Mouse (Mus musculus): ENCODE measurements around the gene D930048N14Rik. TPM values are rescaled to one million over a fixed set of nuclear protein-coding genes. Genes with fewer than 3 reads are reported as not detected.

D930048N14Rik gene
- polyA plus RNA-seq, 1 experiment from 2014 or later, result 3.9 TPM

DNA sequence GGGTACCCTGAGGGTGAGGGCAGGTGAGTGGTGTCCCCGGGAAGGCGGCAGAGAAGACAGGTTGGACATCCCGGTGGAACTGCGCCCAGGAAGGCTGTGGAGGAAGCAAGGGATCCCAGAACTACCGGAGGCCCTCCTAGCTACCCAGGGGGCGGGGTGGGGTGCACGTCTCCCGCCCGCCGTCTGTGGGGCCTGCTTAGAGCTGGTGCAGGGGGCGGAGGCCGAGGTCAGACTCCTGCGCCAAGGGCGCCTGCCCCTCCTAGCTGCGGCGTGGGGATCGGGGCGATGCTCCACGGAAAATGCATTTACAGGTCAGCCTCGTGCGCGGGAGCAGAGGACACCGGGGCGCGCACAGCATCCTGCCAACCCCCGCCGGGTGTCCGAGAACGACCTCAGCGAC lies 493 bp upstream of the D930048N14Rik start:
- Histone ChIP-seq H3K4me3 (ENCODE audit: low read depth, low read length) (peak overlapping the region; percentile 66), H3K9ac (ENCODE audit: low read length) (peak overlapping the region; percentile 71), H3K4me2 (ENCODE audit: low read length) (peak overlapping the region; percentile 96), H3K36me3 (ENCODE audit: control insufficient read depth, insufficient read depth, low read length) (0 out of 2 replicates have a peak, but pooled peaks cover 5% of the 10 kb centered on the region), H3K9me3 (ENCODE audit: control insufficient read depth, low read length) (no peaks in the 10 kb centered on the region), H3K27me3 (replicated peaks; ENCODE audit: control insufficient read depth, insufficient read depth, low read length) (no peaks in the 10 kb centered on the region), H3K4me1 (replicated peaks; ENCODE audit: control insufficient read depth, insufficient read depth, low read length) (peaks cover 19% of the 10 kb centered on the region; the same call in 1 of the 2 replicates), H3K27ac (ENCODE audit: low read depth) (peak overlapping the region; percentile 77)
- under 1% methylated on average over 30 of the region's 30 CpGs for WGBS
- ATAC-seq (replicated peaks; ENCODE audit: low FRiP score, low TSS enrichment, low read depth) (peak; percentile 32; the same call in 1 of the 2 replicates), DNase-seq (ENCODE audit: low spot score) (no peak)

DNA sequence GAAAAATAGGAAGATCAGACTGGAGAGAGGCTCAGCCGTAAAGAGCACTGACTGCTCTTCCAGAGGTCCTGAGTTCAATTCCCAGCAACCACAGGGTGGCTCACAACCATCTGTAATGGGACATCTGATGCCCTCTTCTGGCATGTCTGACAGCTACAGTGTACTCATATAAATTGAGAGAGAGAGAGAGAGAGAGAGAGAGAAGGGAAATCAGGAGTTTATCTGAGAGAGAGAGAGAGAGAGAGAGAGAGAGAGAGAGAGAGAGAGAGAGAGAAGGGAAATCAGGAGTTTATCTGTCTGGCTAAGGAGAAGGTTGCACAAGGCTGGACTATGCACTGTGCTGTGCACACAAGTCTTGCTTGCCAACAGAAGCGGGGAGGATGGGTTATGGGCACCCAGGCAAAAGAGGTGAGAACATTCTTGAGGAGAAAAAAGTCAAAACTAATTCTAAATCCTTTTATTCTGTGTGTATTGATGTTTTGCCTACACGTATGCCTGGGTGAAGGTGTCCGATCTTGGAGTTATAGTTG lies 2.2 kb downstream of the D930048N14Rik start:
- Histone ChIP-seq H3K9me3 (ENCODE audit: control insufficient read depth, low read length) (no peaks in the 10 kb centered on the region), H3K27ac (ENCODE audit: low read depth) (no peak overlapping the region), H3K9ac (ENCODE audit: low read length) (no peak overlapping the region), H3K27me3 (replicated peaks; ENCODE audit: control insufficient read depth, insufficient read depth, low read length) (no peaks in the 10 kb centered on the region), H3K4me3 (ENCODE audit: low read depth, low read length) (no peak overlapping the region), H3K4me1 (replicated peaks; ENCODE audit: control insufficient read depth, insufficient read depth, low read length) (peaks cover 15% of the 10 kb centered on the region; the same call in 1 of the 2 replicates), H3K4me2 (ENCODE audit: low read length) (no peak overlapping the region), H3K36me3 (ENCODE audit: control insufficient read depth, insufficient read depth, low read length) (no peaks in the 10 kb centered on the region)
- WGBS, result 91% methylated on average over 4 of the region's 4 CpGs
- DNase-seq (ENCODE audit: low spot score), result no peak
- ATAC-seq (replicated peaks; ENCODE audit: low FRiP score, low TSS enrichment, low read depth), result no peak

DNA sequence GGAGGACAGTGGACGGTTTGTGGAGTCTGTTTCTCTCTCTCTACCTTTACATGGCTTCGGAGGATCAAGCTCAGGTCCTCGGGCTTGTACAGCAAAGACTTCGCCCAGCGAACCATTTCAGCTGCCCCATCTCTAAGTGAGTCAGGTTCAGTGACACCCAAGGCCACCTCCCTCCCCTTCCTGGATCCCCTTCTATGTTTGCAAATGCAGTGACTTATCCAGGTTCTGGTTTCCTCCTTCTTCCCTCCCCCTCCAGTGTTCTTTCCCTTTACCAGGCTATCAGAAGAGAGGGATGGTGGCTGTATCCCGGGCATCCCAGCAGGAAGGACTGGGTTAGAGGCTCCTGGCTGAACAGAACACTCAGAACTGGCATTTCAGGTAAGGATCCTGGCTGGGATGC lies 3.0 kb downstream of the D930048N14Rik start:
- Histone ChIP-seq H3K4me3 (ENCODE audit: low read depth, low read length) (no peak overlapping the region), H3K4me2 (ENCODE audit: low read length) (no peak overlapping the region), H3K27me3 (replicated peaks; ENCODE audit: control insufficient read depth, insufficient read depth, low read length) (no peaks in the 10 kb centered on the region), H3K27ac (ENCODE audit: low read depth) (no peak overlapping the region), H3K4me1 (replicated peaks; ENCODE audit: control insufficient read depth, insufficient read depth, low read length) (peaks cover 9% of the 10 kb centered on the region; the same call in 1 of the 2 replicates), H3K9ac (ENCODE audit: low read length) (no peak overlapping the region), H3K9me3 (ENCODE audit: control insufficient read depth, low read length) (no peaks in the 10 kb centered on the region), H3K36me3 (ENCODE audit: control insufficient read depth, insufficient read depth, low read length) (no peaks in the 10 kb centered on the region)
- DNase-seq (ENCODE audit: low spot score) (no peak), ATAC-seq (replicated peaks; ENCODE audit: low FRiP score, low TSS enrichment, low read depth) (no peak)
- 82% methylated on average over 6 of the region's 6 CpGs for WGBS

DNA sequence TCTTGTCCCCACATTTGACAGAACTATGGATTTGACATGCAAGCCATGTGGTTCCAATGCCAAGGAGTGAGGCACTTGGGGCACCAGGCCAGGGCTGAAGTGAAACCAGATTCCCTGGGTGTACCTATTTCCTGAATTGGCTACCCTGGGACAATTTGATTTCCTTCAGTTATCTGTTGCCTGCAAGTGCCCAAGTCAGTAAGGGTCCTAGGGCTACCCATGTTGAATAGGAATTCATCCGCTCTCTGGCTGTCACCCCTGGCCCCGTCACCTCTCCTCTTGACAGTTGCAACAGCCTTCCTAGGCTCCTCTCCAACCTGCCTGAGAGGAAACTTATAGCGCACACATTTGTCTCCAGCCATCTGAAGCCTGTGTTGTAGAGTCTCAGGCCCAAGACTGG lies 4.1 kb downstream of the D930048N14Rik start:
- no peaks in the 10 kb centered on the region for H3K9me3 ChIP-seq (ENCODE audit: control insufficient read depth, low read length)
- H3K9ac ChIP-seq (ENCODE audit: low read length), result no peak overlapping the region
- DNase-seq (ENCODE audit: low spot score), result no peak
- no peaks in the 10 kb centered on the region for H3K27me3 ChIP-seq (replicated peaks; ENCODE audit: control insufficient read depth, insufficient read depth, low read length)
- 92% methylated on average over 3 of the region's 3 CpGs for WGBS
- H3K36me3 ChIP-seq (ENCODE audit: control insufficient read depth, insufficient read depth, low read length), result no peaks in the 10 kb centered on the region
- no peak overlapping the region for H3K27ac ChIP-seq (ENCODE audit: low read depth)
- no peak overlapping the region for H3K4me2 ChIP-seq (ENCODE audit: low read length)
- no peak overlapping the region for H3K4me3 ChIP-seq (ENCODE audit: low read depth, low read length)
- H3K4me1 ChIP-seq (replicated peaks; ENCODE audit: control insufficient read depth, insufficient read depth, low read length), result no peaks in the 10 kb centered on the region; the same call in 1 of the 2 replicates
- no peak for ATAC-seq (replicated peaks; ENCODE audit: low FRiP score, low TSS enrichment, low read depth)

DNA sequence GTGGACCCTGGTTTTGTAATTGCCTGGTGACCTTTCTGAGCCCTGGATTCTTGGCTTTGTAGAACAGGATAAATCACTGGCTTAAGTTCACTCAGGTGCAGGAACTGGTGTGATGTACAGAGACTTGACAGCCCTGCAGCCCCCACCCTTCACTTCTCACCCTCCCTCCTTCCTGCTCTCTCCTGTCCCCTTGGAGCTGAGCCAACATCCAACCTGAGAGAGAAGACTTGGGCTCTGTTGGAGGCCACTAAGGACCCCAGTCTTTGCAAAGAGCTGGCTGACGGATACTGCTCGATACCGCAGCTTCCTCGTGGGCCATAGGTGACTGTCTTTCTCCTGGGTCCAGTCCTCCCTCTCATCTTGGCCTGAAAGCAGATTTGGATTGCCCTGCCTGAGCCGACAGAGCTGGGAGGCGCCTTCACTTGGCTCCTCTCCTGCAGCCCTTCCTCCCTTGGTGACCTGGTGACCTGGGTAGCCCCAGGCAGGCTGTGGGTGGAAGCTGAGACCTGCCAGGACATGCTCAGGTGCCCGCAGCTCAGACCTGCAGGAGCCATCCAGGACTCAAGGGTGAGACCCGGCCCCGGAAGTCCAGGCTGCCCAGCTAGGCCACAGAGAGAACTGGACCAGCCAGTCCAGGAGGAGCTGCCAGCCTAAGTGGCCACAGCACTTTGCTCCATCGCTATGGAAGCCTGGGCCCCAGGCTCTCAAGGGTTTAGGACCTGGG lies 6.2 kb downstream of the D930048N14Rik start:
- no peak overlapping the region for H3K4me3 ChIP-seq (ENCODE audit: low read depth, low read length)
- H3K9ac ChIP-seq (ENCODE audit: low read length), result no peak overlapping the region
- 75% methylated on average over 10 of the region's 10 CpGs for WGBS
- no peak for ATAC-seq (replicated peaks; ENCODE audit: low FRiP score, low TSS enrichment, low read depth)
- H3K27ac ChIP-seq (ENCODE audit: low read depth), result no peak overlapping the region
- no peaks in the 10 kb centered on the region for H3K27me3 ChIP-seq (replicated peaks; ENCODE audit: control insufficient read depth, insufficient read depth, low read length)
- H3K9me3 ChIP-seq (ENCODE audit: control insufficient read depth, low read length), result no peaks in the 10 kb centered on the region
- H3K4me1 ChIP-seq (replicated peaks; ENCODE audit: control insufficient read depth, insufficient read depth, low read length), result no peaks in the 10 kb centered on the region
- no peak for DNase-seq (ENCODE audit: low spot score)
- H3K36me3 ChIP-seq (ENCODE audit: control insufficient read depth, insufficient read depth, low read length), result no peaks in the 10 kb centered on the region
- H3K4me2 ChIP-seq (ENCODE audit: low read length), result no peak overlapping the region

DNA sequence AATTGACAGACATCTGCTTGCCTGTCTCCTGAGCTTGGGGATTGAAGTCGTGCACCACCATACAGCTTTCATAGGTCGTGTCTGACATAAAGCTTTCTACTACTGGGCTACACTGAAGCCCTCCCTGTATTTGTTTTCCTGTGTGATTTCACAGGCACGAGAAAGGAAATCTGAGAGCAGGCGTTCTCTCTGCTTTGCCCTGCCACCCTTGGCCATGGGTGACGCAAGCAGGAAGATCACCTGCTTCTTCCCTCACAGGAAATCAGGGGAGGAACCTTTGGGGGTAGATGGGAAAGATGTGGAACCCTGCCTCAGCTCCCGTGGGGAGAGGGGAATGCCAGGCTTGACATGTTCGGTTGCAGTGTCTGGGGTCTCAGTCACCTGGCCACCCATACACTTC lies 7.5 kb downstream of the D930048N14Rik start:
- ATAC-seq (replicated peaks; ENCODE audit: low FRiP score, low TSS enrichment, low read depth) (no peak), DNase-seq (ENCODE audit: low spot score) (no peak)
- Histone ChIP-seq H3K9me3 (ENCODE audit: control insufficient read depth, low read length) (no peaks in the 10 kb centered on the region), H3K4me1 (replicated peaks; ENCODE audit: control insufficient read depth, insufficient read depth, low read length) (no peaks in the 10 kb centered on the region), H3K36me3 (ENCODE audit: control insufficient read depth, insufficient read depth, low read length) (no peaks in the 10 kb centered on the region), H3K27ac (ENCODE audit: low read depth) (no peak overlapping the region), H3K4me2 (ENCODE audit: low read length) (no peak overlapping the region), H3K9ac (ENCODE audit: low read length) (no peak overlapping the region), H3K27me3 (replicated peaks; ENCODE audit: control insufficient read depth, insufficient read depth, low read length) (no peaks in the 10 kb centered on the region), H3K4me3 (ENCODE audit: low read depth, low read length) (no peak overlapping the region)
- WGBS, result 58% methylated on average over 7 of the region's 7 CpGs

DNA sequence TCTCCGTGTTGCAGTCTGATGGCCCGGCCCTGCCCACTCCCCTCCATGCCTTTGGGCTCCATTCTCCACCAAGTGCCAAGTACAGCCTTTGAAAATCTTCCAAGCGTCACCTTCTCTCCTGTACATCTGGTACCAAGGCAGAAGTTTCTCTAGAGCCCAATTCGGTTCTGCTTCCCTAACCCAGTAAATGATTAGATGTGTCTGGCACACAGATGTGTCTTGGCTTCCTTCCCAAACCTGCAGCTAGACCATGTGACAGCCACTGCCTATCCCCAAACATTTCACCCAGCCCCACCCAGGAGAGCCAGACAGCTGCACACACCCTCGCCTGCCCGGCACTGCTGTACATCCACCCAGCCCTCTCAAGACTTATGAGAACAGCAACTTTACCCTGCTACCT lies 8.0 kb downstream of the D930048N14Rik start:
- H3K9ac ChIP-seq (ENCODE audit: low read length), result no peak overlapping the region

DNA sequence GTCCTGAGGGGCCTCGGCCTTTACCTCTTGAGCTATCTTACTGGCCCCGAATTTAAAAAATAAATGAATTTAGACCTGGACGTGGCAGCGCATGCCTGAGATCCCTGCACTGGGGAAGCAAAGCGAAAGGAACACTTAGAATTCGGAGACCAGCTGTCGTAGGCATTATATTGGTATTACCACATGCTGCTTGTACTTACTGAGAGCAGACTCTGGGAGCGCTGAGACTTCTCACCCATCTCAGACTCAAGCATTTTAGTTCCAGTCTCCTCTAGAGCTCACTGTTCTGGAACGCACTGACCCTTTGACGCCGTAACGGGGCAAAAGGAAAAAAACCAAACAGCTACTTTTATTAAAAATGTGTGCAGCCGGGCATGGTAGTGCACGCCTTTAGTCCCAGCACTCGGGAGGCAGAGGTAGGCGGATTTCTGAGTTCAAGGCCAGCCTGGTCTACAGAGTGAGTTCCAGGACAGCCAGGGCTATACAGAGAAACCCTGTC lies 11.2 kb downstream of the D930048N14Rik start:
- Histone ChIP-seq H3K4me2 (ENCODE audit: low read length) (no peak overlapping the region), H3K9me3 (ENCODE audit: control insufficient read depth, low read length) (no peaks in the 10 kb centered on the region), H3K4me3 (ENCODE audit: low read depth, low read length) (no peak overlapping the region), H3K27ac (ENCODE audit: low read depth) (no peak overlapping the region), H3K4me1 (replicated peaks; ENCODE audit: control insufficient read depth, insufficient read depth, low read length) (no peaks in the 10 kb centered on the region), H3K27me3 (replicated peaks; ENCODE audit: control insufficient read depth, insufficient read depth, low read length) (no peaks in the 10 kb centered on the region), H3K36me3 (ENCODE audit: control insufficient read depth, insufficient read depth, low read length) (no peaks in the 10 kb centered on the region), H3K9ac (ENCODE audit: low read length) (no peak overlapping the region)
- 85% methylated on average over 16 of the region's 16 CpGs for WGBS
- DNase-seq (ENCODE audit: low spot score) (no peak), ATAC-seq (replicated peaks; ENCODE audit: low FRiP score, low TSS enrichment, low read depth) (no peak)

More for the DNA sequence above, 8.0 kb downstream of the D930048N14Rik start:
- Histone ChIP-seq H3K4me3 (ENCODE audit: low read depth, low read length) (no peak overlapping the region), H3K4me2 (ENCODE audit: low read length) (no peak overlapping the region), H3K4me1 (replicated peaks; ENCODE audit: control insufficient read depth, insufficient read depth, low read length) (no peaks in the 10 kb centered on the region), H3K27me3 (replicated peaks; ENCODE audit: control insufficient read depth, insufficient read depth, low read length) (no peaks in the 10 kb centered on the region), H3K9me3 (ENCODE audit: control insufficient read depth, low read length) (no peaks in the 10 kb centered on the region), H3K36me3 (ENCODE audit: control insufficient read depth, insufficient read depth, low read length) (no peaks in the 10 kb centered on the region), H3K27ac (ENCODE audit: low read depth) (no peak overlapping the region)
- WGBS, result 49% methylated on average over 6 of the region's 6 CpGs
- DNase-seq (ENCODE audit: low spot score) (no peak), ATAC-seq (replicated peaks; ENCODE audit: low FRiP score, low TSS enrichment, low read depth) (0 out of 2 replicates have a peak, but pooled peaks have one; percentile 40)

Data from intestine, embryonic 14.5 days (tissue).